In genomic region chr11:96902639-96903635, GRCm38 (mm10) we compare ENCODE assay signal across 8 mouse cellular contexts. TPM values are rescaled to one million over a fixed set of nuclear protein-coding genes. Genes with fewer than 3 reads are reported as not detected.
DNase-seq lines count a peak whose midpoint lies in the region; ATAC-seq and TF ChIP-seq lines count a peak whose summit lies in the region.

No protein-coding gene starts in this region.

- H3K4me3 ChIP-seq in gastrocnemius, adult 2 months, result no peak overlapping the region
- H3K4me3 ChIP-seq in E14TG2a.4 (replicated peaks; ENCODE audit: low read length), result peak overlapping the region; percentile 29
- H3K4me3 ChIP-seq in hindbrain, postnatal 0 days (ENCODE audit: low read length), result no peak overlapping the region
- H3K4me3 ChIP-seq in neural tube, embryonic 12.5 days, result no peak overlapping the region

- peaks cover 90% of the 10 kb centered on the region for H3K4me1 ChIP-seq in E14TG2a.4 (replicated peaks; ENCODE audit: low read depth, low read length)
- peaks cover 22% of the 10 kb centered on the region for H3K4me1 ChIP-seq in hindbrain, postnatal 0 days (ENCODE audit: insufficient read depth, low read length)
- peaks cover 92% of the 10 kb centered on the region for H3K4me1 ChIP-seq in neural tube, embryonic 12.5 days

- peak; percentile 62 for DNase-seq in gastrocnemius, adult 2 months
- DNase-seq in gastrocnemius, adult 8-10 months (ENCODE audit: low spot score in 2 of 2), result no peak
- DNase-seq in embryo, embryonic 10.5 days (ENCODE audit: low spot score), result peak; percentile 87
- peak; percentile 82 for DNase-seq in hindbrain, postnatal 0 days (ENCODE audit: low spot score)
- no peak for DNase-seq in thymus, postnatal 14 days
- no peak for DNase-seq in layer of hippocampus, postnatal 25 days (ENCODE audit: extremely low spot score in 1 of 2, low spot score in 1 of 2)

- H3K9ac ChIP-seq in hindbrain, postnatal 0 days (replicated peaks; ENCODE audit: low read length), result no peak overlapping the region
- H3K9ac ChIP-seq in neural tube, embryonic 12.5 days, result no peak overlapping the region

- peaks cover 26% of the 10 kb centered on the region for H3K36me3 ChIP-seq in E14TG2a.4 (ENCODE audit: insufficient read depth, low read length)
- H3K36me3 ChIP-seq in hindbrain, postnatal 0 days (ENCODE audit: insufficient read depth, low read length), result peaks cover 6% of the 10 kb centered on the region; the same call in 1 of the 2 replicates
- no peaks in the 10 kb centered on the region for H3K36me3 ChIP-seq in neural tube, embryonic 12.5 days

- H3K27me3 ChIP-seq in E14TG2a.4 (ENCODE audit: insufficient read depth, low read length), result no peaks in the 10 kb centered on the region
- H3K27me3 ChIP-seq in hindbrain, postnatal 0 days (ENCODE audit: insufficient read depth, low read length), result no peaks in the 10 kb centered on the region
- no peaks in the 10 kb centered on the region for H3K27me3 ChIP-seq in neural tube, embryonic 12.5 days (replicated peaks)

- H3K4me2 ChIP-seq in hindbrain, postnatal 0 days (ENCODE audit: low read depth, low read length), result no peak overlapping the region
- H3K4me2 ChIP-seq in neural tube, embryonic 12.5 days (replicated peaks), result peak overlapping the region; percentile 38

- WGBS in hindbrain, postnatal 0 days, result 11% methylated on average over 16 of the region's 16 CpGs
- 4% methylated on average over 16 of the region's 16 CpGs for WGBS in neural tube, embryonic 12.5 days

- intact Hi-C loops in gastrocnemius, adult 2 months (cut with DNase I), result no loop called here

- ATAC-seq in hindbrain, postnatal 0 days, result peak; percentile 73
- ATAC-seq in neural tube, embryonic 12.5 days (ENCODE audit: low FRiP score, low read depth), result peak; percentile 69

- no peaks in the 10 kb centered on the region for H3K9me3 ChIP-seq in E14TG2a.4 (ENCODE audit: low read length)
- no peaks in the 10 kb centered on the region for H3K9me3 ChIP-seq in hindbrain, postnatal 0 days (ENCODE audit: low read length)
- H3K9me3 ChIP-seq in neural tube, embryonic 12.5 days, result no peaks in the 10 kb centered on the region

- TF ChIP-seq CTCF in gastrocnemius, adult 2 months (IDR thresholded peaks at IDR 0.05), result no peak
- TF ChIP-seq CTCF in E14TG2a.4 (conservative IDR thresholded peaks at IDR 0.05; ENCODE audit: low read length), result no peak
- 0 out of 2 replicates have a peak, but pooled peaks have one; percentile 11 for TF ChIP-seq CTCF in hindbrain, postnatal 0 days (IDR thresholded peaks at IDR 0.05; ENCODE audit: low read depth)

- peak overlapping the region; percentile 84 for H3K27ac ChIP-seq in gastrocnemius, adult 2 months
- H3K27ac ChIP-seq in hindbrain, postnatal 0 days, result peak overlapping the region; percentile 75
- peak overlapping the region; percentile 91 for H3K27ac ChIP-seq in neural tube, embryonic 12.5 days

RNA-seq across cellular contexts. Expression of gene Cdk5rap3, which starts 13.4 kb away (rescaled TPM):
- 10 to 100 TPM; 21.5 to 24.0 TPM for total RNA-seq in gastrocnemius, adult 2 months (2021)
- 10 to 100 TPM; 23.0 to 30.7 (median 27.9) TPM for total RNA-seq in gastrocnemius, adult 8-10 months (2022)
- 44.9 and 56.5 TPM in 2 replicates for total RNA-seq in hindbrain, postnatal 0 days (2014; rRNA removed)
- 77.1 and 87.8 TPM in 2 replicates for polyA plus RNA-seq in hindbrain, postnatal 0 days (2015; fragmentation: Nextera tagmentation; extraction: Ambion mirVana)
- polyA plus RNA-seq in neural tube, embryonic 12.5 days (2016; fragmentation: Nextera tagmentation; extraction: Ambion mirVana), result 99.3 and 103 TPM in 2 replicates
- total RNA-seq in layer of hippocampus, postnatal 25 days (2021), result 10 to 100 TPM; 35.8 to 37.2 TPM

RNA-seq across cellular contexts. Expression of gene Prr15l, which starts 25.0 kb away (rescaled TPM):
- not detected for total RNA-seq in gastrocnemius, adult 2 months (2021)
- not detected for total RNA-seq in gastrocnemius, adult 8-10 months (2022)
- total RNA-seq in hindbrain, postnatal 0 days (2014; rRNA removed), result 0.10 and 0.75 TPM in 2 replicates
- polyA plus RNA-seq in hindbrain, postnatal 0 days (2015; fragmentation: Nextera tagmentation; extraction: Ambion mirVana), result 0.19 and 0.71 TPM in 2 replicates
- 0.05 and 0.61 TPM in 2 replicates for polyA plus RNA-seq in neural tube, embryonic 12.5 days (2016; fragmentation: Nextera tagmentation; extraction: Ambion mirVana)
- total RNA-seq in layer of hippocampus, postnatal 25 days (2021), result not detected

RNA-seq across cellular contexts. Expression of gene Pnpo, which starts 40.8 kb away (rescaled TPM):
- 1 to 10 TPM; 7.4 to 8.2 TPM for total RNA-seq in gastrocnemius, adult 2 months (2021)
- total RNA-seq in gastrocnemius, adult 8-10 months (2022), result 1 to 10 TPM; 7.4 to 9.3 (median 8.0) TPM
- total RNA-seq in hindbrain, postnatal 0 days (2014; rRNA removed), result 31.5 and 37.2 TPM in 2 replicates
- 37.3 and 38.3 TPM in 2 replicates for polyA plus RNA-seq in hindbrain, postnatal 0 days (2015; fragmentation: Nextera tagmentation; extraction: Ambion mirVana)
- polyA plus RNA-seq in neural tube, embryonic 12.5 days (2016; fragmentation: Nextera tagmentation; extraction: Ambion mirVana), result 18.3 and 18.9 TPM in 2 replicates
- 10 to 100 TPM; 35.1 to 37.9 TPM for total RNA-seq in layer of hippocampus, postnatal 25 days (2021)

RNA-seq across cellular contexts. Expression of gene Copz2, which starts 53.3 kb away (rescaled TPM):
- total RNA-seq in gastrocnemius, adult 2 months (2021), result 10 to 100 TPM; 21.4 to 31.0 TPM
- total RNA-seq in gastrocnemius, adult 8-10 months (2022), result 10 to 100 TPM; 22.9 to 30.1 (median 24.3) TPM
- total RNA-seq in hindbrain, postnatal 0 days (2014; rRNA removed), result 6.3 and 12.6 TPM in 2 replicates
- 26.4 and 28.1 TPM in 2 replicates for polyA plus RNA-seq in hindbrain, postnatal 0 days (2015; fragmentation: Nextera tagmentation; extraction: Ambion mirVana)
- polyA plus RNA-seq in neural tube, embryonic 12.5 days (2016; fragmentation: Nextera tagmentation; extraction: Ambion mirVana), result 41.4 and 46.9 TPM in 2 replicates
- 1 to 10 TPM; 6.5 to 6.8 TPM for total RNA-seq in layer of hippocampus, postnatal 25 days (2021)

Comparison
In these comparisons a context has a peak if more than half of its experiments do, and no peak if none do; other contexts are left out.
1. DNase-seq: peak in gastrocnemius, adult 2 months (single experiment), embryo, embryonic 10.5 days (single experiment) and hindbrain, postnatal 0 days (single experiment); none in gastrocnemius, adult 8-10 months (0 of 2), thymus, postnatal 14 days (single experiment) and layer of hippocampus, postnatal 25 days (0 of 2).
2. Peak in every context shown above with its lines, with median percentiles within 50 percentile points of each other: H3K27ac ChIP-seq.